Mouse (Mus musculus) ES-Bruce4 (cell line): ENCODE measurements around the gene Flt3. TPM values are rescaled to one million over a fixed set of nuclear protein-coding genes. Genes with fewer than 3 reads are reported as not detected.

ENCODE experiments used
- H3K27ac ChIP-seq: 2 replicates; pipeline ENCODE4 v1.5.1; 2012; ENCODE audit warnings: low read length, inconsistent platforms; ENCODE audit not compliant: insufficient read depth
- H3K27me3 ChIP-seq: 2 replicates; pipeline ENCODE4 v1.6.1; 2012; ENCODE audit warnings: mild to moderate bottlenecking, low read length, inconsistent platforms; ENCODE audit not compliant: control insufficient read depth, poor library complexity, insufficient read depth, severe bottlenecking
- H3K36me3 ChIP-seq: 2 replicates; pipeline ENCODE4 v1.6.1; 2012; ENCODE audit warnings: inconsistent platforms, mild to moderate bottlenecking, low read length, moderate library complexity; ENCODE audit not compliant: control insufficient read depth, poor library complexity, insufficient read depth, severe bottlenecking
- H3K4me1 ChIP-seq: one replicate; pipeline ENCODE4 v1.8.1; 2011; ENCODE audit warnings: low read length; ENCODE audit not compliant: control insufficient read depth, insufficient read depth
- H3K4me3 ChIP-seq: 2 replicates; pipeline ENCODE4 v1.5.1; 2011; ENCODE audit warnings: low read depth, mild to moderate bottlenecking, low read length
- H3K9ac ChIP-seq: 2 replicates; pipeline ENCODE4 v1.6.1; 2012; ENCODE audit warnings: low read depth, mild to moderate bottlenecking, inconsistent platforms; ENCODE audit not compliant: poor library complexity, severe bottlenecking
- H3K9me3 ChIP-seq: replicated peaks from 2 replicates; pipeline ENCODE4 v1.6.1; 2012; ENCODE audit warnings: mild to moderate bottlenecking, low read length, inconsistent platforms; ENCODE audit not compliant: control insufficient read depth, poor library complexity, insufficient read depth, severe bottlenecking
- CTCF ChIP-seq: IDR thresholded peaks from one replicate; pipeline ENCODE4 v1.8.1; 2011; ENCODE audit warnings: low read depth, low read length
- EP300 ChIP-seq: IDR thresholded peaks from 2 replicates; pipeline ENCODE4 v1.6.1; 2011; ENCODE audit warnings: low read depth, low read length; ENCODE audit not compliant: insufficient read depth
- POLR2A ChIP-seq: IDR thresholded peaks from one replicate; pipeline ENCODE4 v1.8.1; 2011; ENCODE audit warnings: low read length; ENCODE audit not compliant: insufficient read depth
- polyA plus RNA-seq: library from polyadenylated mRNA; stranded (reverse); fragments of >200 nt; gene quantifications from 2 replicates; pipeline ENCODE4 v1.2.4, GENCODE M21; 2011; ENCODE audit warnings: low read depth; ENCODE audit not compliant: missing spikeins, insufficient read depth, insufficient read length

Gene Flt3
- polyA plus RNA-seq, 1 experiment = 0.21 TPM

GRCm38 (mm10) chr5:147368221-147368620, 32.1 kb downstream of the Flt3 start:
- no peak overlapping the region for H3K27ac ChIP-seq
- H3K9ac ChIP-seq = no peak overlapping the region
- TF ChIP-seq EP300 (no peak), CTCF (no peak), POLR2A (no peak)
- H3K9me3 ChIP-seq = no peaks in the 10 kb centered on the region
- no peaks in the 10 kb centered on the region for H3K36me3 ChIP-seq
- H3K4me1 ChIP-seq = no peaks in the 10 kb centered on the region
- H3K27me3 ChIP-seq = no peaks in the 10 kb centered on the region
- no peak overlapping the region for H3K4me3 ChIP-seq

DNA sequence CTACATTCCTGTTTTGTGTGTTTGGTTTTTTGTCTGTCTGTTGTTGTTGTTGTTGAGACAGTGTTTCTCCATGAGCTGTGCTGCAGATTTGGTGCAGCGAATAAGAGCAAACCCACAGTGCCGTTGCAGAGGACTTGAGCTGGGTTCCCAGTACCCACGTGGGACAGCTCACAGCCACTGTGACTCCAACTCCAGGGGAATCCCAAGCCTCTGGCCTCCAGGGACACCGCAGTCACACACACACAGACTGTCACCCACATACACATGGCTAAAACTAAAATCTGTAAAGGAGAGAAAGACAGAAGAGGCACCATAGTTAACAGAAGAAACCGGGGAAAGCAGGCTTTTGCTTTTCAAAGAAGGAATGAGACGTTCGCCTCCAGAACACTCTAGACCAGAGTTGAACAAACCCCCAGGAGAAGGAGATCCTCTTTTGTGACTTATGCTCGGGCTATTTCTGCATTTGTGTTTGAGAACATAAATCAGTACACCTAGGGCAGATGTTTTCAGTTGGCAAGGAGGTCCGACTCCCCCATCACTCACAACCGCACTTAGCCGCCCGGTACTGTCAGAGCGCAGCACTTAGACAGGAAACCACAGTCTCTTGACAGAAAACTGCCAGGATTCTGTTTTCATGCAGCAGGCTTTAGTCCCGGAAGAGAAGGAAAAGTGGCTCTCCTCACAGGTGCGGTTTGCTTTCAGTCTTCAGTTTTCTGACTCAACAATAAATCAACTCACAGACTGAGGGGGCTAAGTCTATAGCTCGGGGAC, 34.1 kb downstream of the Flt3 start:
- TF ChIP-seq EP300 (no peak), CTCF (no peak)
- Histone ChIP-seq H3K9me3 (no peaks in the 10 kb centered on the region), H3K9ac (no peak overlapping the region), H3K27ac (no peak overlapping the region), H3K4me1 (no peaks in the 10 kb centered on the region), H3K36me3 (no peaks in the 10 kb centered on the region), H3K4me3 (no peak overlapping the region), H3K27me3 (no peaks in the 10 kb centered on the region)

- Histone ChIP-seq H3K27me3 (no peaks in the 10 kb centered on the region), H3K4me3 (no peak overlapping the region)
- no peak for TF ChIP-seq POLR2A
- no peak for TF ChIP-seq CTCF
- TF ChIP-seq EP300 = no peak
Observed at GRCm38 (mm10) chr5:147363054-147363453, 37.2 kb downstream of the Flt3 start.

GRCm38 (mm10) chr5:147358481-147358880, 41.8 kb downstream of the Flt3 start:
- Histone ChIP-seq H3K9me3 (no peaks in the 10 kb centered on the region), H3K4me3 (no peak overlapping the region), H3K9ac (no peak overlapping the region), H3K27ac (no peak overlapping the region), H3K36me3 (no peaks in the 10 kb centered on the region), H3K4me1 (no peaks in the 10 kb centered on the region), H3K27me3 (no peaks in the 10 kb centered on the region)
- TF ChIP-seq EP300 = no peak

More at GRCm38 (mm10) chr5:147363054-147363453, 37.2 kb downstream of the Flt3 start:
- H3K4me1 ChIP-seq = no peaks in the 10 kb centered on the region
- no peak overlapping the region for H3K27ac ChIP-seq
- H3K36me3 ChIP-seq = no peaks in the 10 kb centered on the region
- H3K9ac ChIP-seq = no peak overlapping the region
- H3K9me3 ChIP-seq = no peaks in the 10 kb centered on the region

DNA sequence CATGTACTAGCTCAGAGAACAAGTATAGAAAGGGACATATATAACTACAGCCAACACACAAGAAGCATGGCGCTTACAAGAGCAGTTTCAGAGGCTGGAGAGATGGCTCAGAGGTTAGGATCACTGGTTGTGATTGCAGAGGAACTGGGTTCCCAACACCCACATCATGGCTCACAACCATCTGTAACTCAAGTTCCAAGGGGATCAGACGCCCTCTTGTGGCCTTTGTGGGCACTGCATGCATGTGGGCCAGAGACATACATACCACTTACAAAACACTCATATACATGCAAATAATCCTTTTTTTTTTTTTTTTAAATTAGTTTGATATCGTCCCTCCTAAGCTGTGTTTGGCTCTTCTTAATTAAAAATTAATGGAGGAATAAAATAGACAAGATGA, 42.8 kb downstream of the Flt3 start:
- no peak overlapping the region for H3K27ac ChIP-seq
- no peaks in the 10 kb centered on the region for H3K27me3 ChIP-seq
- no peaks in the 10 kb centered on the region for H3K9me3 ChIP-seq
- H3K4me1 ChIP-seq = no peaks in the 10 kb centered on the region
- TF ChIP-seq EP300 (no peak), POLR2A (no peak), CTCF (peak; percentile 86)
- H3K4me3 ChIP-seq = no peak overlapping the region
- H3K36me3 ChIP-seq = no peaks in the 10 kb centered on the region
- H3K9ac ChIP-seq = no peak overlapping the region

GRCm38 (mm10) chr5:147356260-147357055, 43.8 kb downstream of the Flt3 start:
- no peak overlapping the region for H3K27ac ChIP-seq

More at GRCm38 (mm10) chr5:147356260-147357055, 43.8 kb downstream of the Flt3 start:
- Histone ChIP-seq H3K4me3 (no peak overlapping the region), H3K27me3 (no peaks in the 10 kb centered on the region), H3K9me3 (no peaks in the 10 kb centered on the region), H3K4me1 (no peaks in the 10 kb centered on the region), H3K36me3 (no peaks in the 10 kb centered on the region), H3K9ac (no peak overlapping the region)
- TF ChIP-seq POLR2A (no peak), CTCF (no peak)
